Mouse (Mus musculus): Measurements from ENCODE around the gene Arhgap42. TPM values are rescaled to one million over a fixed set of nuclear protein-coding genes. Genes with fewer than 3 reads are reported as not detected.

Arhgap42 gene
- polyA plus RNA-seq, 1 experiment: 8.3 TPM

- H3K36me3 ChIP-seq (ENCODE audit: control insufficient read depth, insufficient read depth): peaks cover 13% of the 10 kb centered on the region
- no peaks in the 10 kb centered on the region for H3K27me3 ChIP-seq (ENCODE audit: control insufficient read depth, insufficient read depth, insufficient read length)
- no peaks in the 10 kb centered on the region for H3K79me2 ChIP-seq (ENCODE audit: control insufficient read depth, insufficient read depth)
- H3ac ChIP-seq (ENCODE audit: control insufficient read depth, insufficient read length): no peak overlapping the region
- H3K4me2 ChIP-seq (ENCODE audit: low read depth): no peak overlapping the region
- TF ChIP-seq POLR2AphosphoS2 (IDR thresholded peaks at IDR 0.05; ENCODE audit: insufficient read length, low read depth) (no peak), REST (IDR thresholded peaks at IDR 0.05; ENCODE audit: insufficient read depth, insufficient read length) (no peak), MAX (IDR thresholded peaks at IDR 0.05; ENCODE audit: low read depth) (no peak), POLR2A (IDR thresholded peaks at IDR 0.05; ENCODE audit: insufficient read length, low read depth) (no peak), TCF12 (IDR thresholded peaks at IDR 0.05; ENCODE audit: insufficient read depth, poor library complexity, severe bottlenecking) (no peak), CEBPB (IDR thresholded peaks at IDR 0.05; ENCODE audit: insufficient read depth, poor library complexity, severe bottlenecking) (no peak), SRF (IDR thresholded peaks at IDR 0.05; ENCODE audit: control insufficient read depth, insufficient read length, low read depth) (no peak), MYOD1 (IDR thresholded peaks at IDR 0.05; ENCODE audit: control insufficient read depth in 1 of 3, insufficient read length in 2 of 3, low read depth in 2 of 3) (no peak), USF1 (IDR thresholded peaks at IDR 0.05; ENCODE audit: low read depth) (no peak), E2F4 (IDR thresholded peaks at IDR 0.05; ENCODE audit: insufficient read depth) (no peak), MYOG (IDR thresholded peaks at IDR 0.05; ENCODE audit: control insufficient read depth in 1 of 3, insufficient read depth in 1 of 3, insufficient read length in 2 of 3, low read depth in 2 of 3) (no peak), TCF3 (IDR thresholded peaks at IDR 0.05; ENCODE audit: insufficient read length, low read depth) (no peak)
- H3K4me3 ChIP-seq: no peak overlapping the region
Observed at GRCm38 (mm10) chr9:9027904-9028303, 211.0 kb downstream of the Arhgap42 start.

- H3K4me3 ChIP-seq: no peak overlapping the region
- H3ac ChIP-seq (ENCODE audit: control insufficient read depth, insufficient read length): no peak overlapping the region
- H3K4me2 ChIP-seq (ENCODE audit: low read depth): no peak overlapping the region
- H3K79me2 ChIP-seq (ENCODE audit: control insufficient read depth, insufficient read depth): no peaks in the 10 kb centered on the region
- TF ChIP-seq TCF12 (IDR thresholded peaks at IDR 0.05; ENCODE audit: insufficient read depth, poor library complexity, severe bottlenecking): no peak
- no peak for TF ChIP-seq SRF (IDR thresholded peaks at IDR 0.05; ENCODE audit: control insufficient read depth, insufficient read length, low read depth)
- no peak for TF ChIP-seq POLR2AphosphoS2 (IDR thresholded peaks at IDR 0.05; ENCODE audit: insufficient read length, low read depth)
- TF ChIP-seq MYOD1 (IDR thresholded peaks at IDR 0.05; ENCODE audit: control insufficient read depth in 1 of 3, insufficient read length in 2 of 3, low read depth in 2 of 3): no peak
- no peak for TF ChIP-seq TCF3 (IDR thresholded peaks at IDR 0.05; ENCODE audit: insufficient read length, low read depth)
- no peak for TF ChIP-seq POLR2A (IDR thresholded peaks at IDR 0.05; ENCODE audit: insufficient read length, low read depth)
- no peak for TF ChIP-seq MAX (IDR thresholded peaks at IDR 0.05; ENCODE audit: low read depth)
- TF ChIP-seq REST (IDR thresholded peaks at IDR 0.05; ENCODE audit: insufficient read depth, insufficient read length): no peak
- TF ChIP-seq CEBPB (IDR thresholded peaks at IDR 0.05; ENCODE audit: insufficient read depth, poor library complexity, severe bottlenecking): no peak
- no peak for TF ChIP-seq MYOG (IDR thresholded peaks at IDR 0.05; ENCODE audit: control insufficient read depth in 1 of 3, insufficient read depth in 1 of 3, insufficient read length in 2 of 3, low read depth in 2 of 3)
- TF ChIP-seq E2F4 (IDR thresholded peaks at IDR 0.05; ENCODE audit: insufficient read depth): no peak
- no peak for TF ChIP-seq USF1 (IDR thresholded peaks at IDR 0.05; ENCODE audit: low read depth)
- peaks cover 13% of the 10 kb centered on the region for H3K36me3 ChIP-seq (ENCODE audit: control insufficient read depth, insufficient read depth)
- H3K27me3 ChIP-seq (ENCODE audit: control insufficient read depth, insufficient read depth, insufficient read length): no peaks in the 10 kb centered on the region
Observed at GRCm38 (mm10) chr9:9027445-9027844, 211.5 kb downstream of the Arhgap42 start.

- Histone ChIP-seq H3K4me2 (ENCODE audit: low read depth) (no peak overlapping the region), H3K27me3 (ENCODE audit: control insufficient read depth, insufficient read depth, insufficient read length) (no peaks in the 10 kb centered on the region), H3K36me3 (ENCODE audit: control insufficient read depth, insufficient read depth) (peaks cover 55% of the 10 kb centered on the region), H3K79me2 (ENCODE audit: control insufficient read depth, insufficient read depth) (no peaks in the 10 kb centered on the region), H3ac (ENCODE audit: control insufficient read depth, insufficient read length) (no peak overlapping the region), H3K4me3 (no peak overlapping the region)
- TF ChIP-seq POLR2AphosphoS2 (IDR thresholded peaks at IDR 0.05; ENCODE audit: insufficient read length, low read depth) (no peak), CEBPB (IDR thresholded peaks at IDR 0.05; ENCODE audit: insufficient read depth, poor library complexity, severe bottlenecking) (peak; percentile 55)
Observed at GRCm38 (mm10) chr9:9015108-9015507, 223.8 kb downstream of the Arhgap42 start.

GRCm38 (mm10) chr9:9001170-9001569 lies 237.7 kb downstream of the Arhgap42 start:
- no peak for TF ChIP-seq MAX (IDR thresholded peaks at IDR 0.05; ENCODE audit: low read depth)
- no peak for TF ChIP-seq POLR2AphosphoS2 (IDR thresholded peaks at IDR 0.05; ENCODE audit: insufficient read length, low read depth)
- H3K4me2 ChIP-seq (ENCODE audit: low read depth): no peak overlapping the region
- peaks cover 26% of the 10 kb centered on the region for H3K36me3 ChIP-seq (ENCODE audit: control insufficient read depth, insufficient read depth)
- no peaks in the 10 kb centered on the region for H3K79me2 ChIP-seq (ENCODE audit: control insufficient read depth, insufficient read depth)
- no peak overlapping the region for H3ac ChIP-seq (ENCODE audit: control insufficient read depth, insufficient read length)
- H3K4me3 ChIP-seq: no peak overlapping the region
- H3K27me3 ChIP-seq (ENCODE audit: control insufficient read depth, insufficient read depth, insufficient read length): no peaks in the 10 kb centered on the region

GRCm38 (mm10) chr9:8996494-8996893 lies 242.4 kb downstream of the Arhgap42 start:
- Histone ChIP-seq H3K4me2 (ENCODE audit: low read depth) (no peak overlapping the region), H3ac (ENCODE audit: control insufficient read depth, insufficient read length) (no peak overlapping the region), H3K79me2 (ENCODE audit: control insufficient read depth, insufficient read depth) (no peaks in the 10 kb centered on the region), H3K4me3 (no peak overlapping the region), H3K36me3 (ENCODE audit: control insufficient read depth, insufficient read depth) (peaks cover 42% of the 10 kb centered on the region), H3K27me3 (ENCODE audit: control insufficient read depth, insufficient read depth, insufficient read length) (no peaks in the 10 kb centered on the region)
- TF ChIP-seq E2F4 (IDR thresholded peaks at IDR 0.05; ENCODE audit: insufficient read depth): no peak
- no peak for TF ChIP-seq MYOG (IDR thresholded peaks at IDR 0.05; ENCODE audit: control insufficient read depth in 1 of 3, insufficient read depth in 1 of 3, insufficient read length in 2 of 3, low read depth in 2 of 3)
- no peak for TF ChIP-seq REST (IDR thresholded peaks at IDR 0.05; ENCODE audit: insufficient read depth, insufficient read length)
- TF ChIP-seq POLR2AphosphoS2 (IDR thresholded peaks at IDR 0.05; ENCODE audit: insufficient read length, low read depth): no peak
- no peak for TF ChIP-seq TCF3 (IDR thresholded peaks at IDR 0.05; ENCODE audit: insufficient read length, low read depth)
- no peak for TF ChIP-seq TCF12 (IDR thresholded peaks at IDR 0.05; ENCODE audit: insufficient read depth, poor library complexity, severe bottlenecking)
- no peak for TF ChIP-seq SRF (IDR thresholded peaks at IDR 0.05; ENCODE audit: control insufficient read depth, insufficient read length, low read depth)
- no peak for TF ChIP-seq USF1 (IDR thresholded peaks at IDR 0.05; ENCODE audit: low read depth)
- no peak for TF ChIP-seq CEBPB (IDR thresholded peaks at IDR 0.05; ENCODE audit: insufficient read depth, poor library complexity, severe bottlenecking)
- TF ChIP-seq POLR2A (IDR thresholded peaks at IDR 0.05; ENCODE audit: insufficient read length, low read depth): no peak
- no peak for TF ChIP-seq MYOD1 (IDR thresholded peaks at IDR 0.05; ENCODE audit: control insufficient read depth in 1 of 3, insufficient read length in 2 of 3, low read depth in 2 of 3)
- TF ChIP-seq MAX (IDR thresholded peaks at IDR 0.05; ENCODE audit: low read depth): no peak

Measured in myocyte (in vitro differentiated cells).